Mouse (Mus musculus) retina, postnatal 7 days (tissue): ENCODE measurements around the gene Gbe1.

ENCODE experiments used
- DNase-seq: peaks from one replicate; pipeline ENCODE4 v3.0.0-alpha.2; 2012; ENCODE audit warnings: low read depth, low spot score

Gbe1 gene

GRCm38 (mm10) chr16:70568341-70569265, 254.9 kb downstream of the Gbe1 start:
- DNase-seq = peak; percentile 56

DNA sequence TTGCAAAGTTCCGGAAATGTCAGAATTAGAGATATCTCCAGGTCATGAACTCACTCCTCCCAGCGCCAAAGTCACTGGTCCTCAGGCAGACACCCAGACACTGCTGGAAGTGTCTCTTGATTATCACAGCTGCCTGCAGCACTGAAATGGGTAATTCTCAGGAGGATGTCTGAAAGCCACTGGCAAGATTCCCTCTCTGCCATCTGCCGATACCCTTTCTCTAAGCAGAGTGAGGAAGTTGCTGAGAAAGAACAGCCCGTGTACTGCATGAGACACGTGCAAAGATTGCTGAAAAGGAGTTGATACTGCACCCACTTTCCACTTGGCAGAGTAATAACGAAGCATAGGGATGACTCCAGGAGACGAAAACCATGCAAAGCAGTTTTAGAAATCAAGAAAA, 272.2 kb downstream of the Gbe1 start:
- no peak for DNase-seq

- no peak for DNase-seq
Observed at GRCm38 (mm10) chr16:70602326-70602725, 288.6 kb downstream of the Gbe1 start.

- no peak for DNase-seq
Observed at GRCm38 (mm10) chr16:70608358-70608757, 294.6 kb downstream of the Gbe1 start.

- no peak for DNase-seq
Observed at GRCm38 (mm10) chr16:70617691-70618090, 303.9 kb downstream of the Gbe1 start.

DNA sequence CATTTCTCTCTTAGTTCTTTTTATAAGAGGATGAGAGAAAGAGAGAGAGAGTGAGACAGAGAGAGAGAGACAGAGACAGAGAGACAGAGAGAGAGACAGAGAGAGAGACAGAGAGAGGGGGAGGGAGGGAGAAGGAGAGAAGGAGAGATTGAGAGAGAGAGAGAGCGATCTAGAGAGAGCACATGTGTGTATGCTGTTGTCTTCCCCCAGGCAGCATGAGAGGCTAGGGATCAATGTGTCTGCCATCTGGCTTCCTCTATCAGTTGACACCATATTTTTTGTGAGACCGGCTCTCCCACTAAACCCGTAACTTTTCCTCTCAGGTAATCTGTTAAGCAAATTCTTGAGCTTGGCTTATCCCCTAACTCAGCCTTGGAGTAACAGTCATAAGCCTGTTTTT, 304.4 kb downstream of the Gbe1 start:
- DNase-seq = no peak
